Mouse (Mus musculus): ENCODE data around the gene Polr2a.

Gene Polr2a

DNA sequence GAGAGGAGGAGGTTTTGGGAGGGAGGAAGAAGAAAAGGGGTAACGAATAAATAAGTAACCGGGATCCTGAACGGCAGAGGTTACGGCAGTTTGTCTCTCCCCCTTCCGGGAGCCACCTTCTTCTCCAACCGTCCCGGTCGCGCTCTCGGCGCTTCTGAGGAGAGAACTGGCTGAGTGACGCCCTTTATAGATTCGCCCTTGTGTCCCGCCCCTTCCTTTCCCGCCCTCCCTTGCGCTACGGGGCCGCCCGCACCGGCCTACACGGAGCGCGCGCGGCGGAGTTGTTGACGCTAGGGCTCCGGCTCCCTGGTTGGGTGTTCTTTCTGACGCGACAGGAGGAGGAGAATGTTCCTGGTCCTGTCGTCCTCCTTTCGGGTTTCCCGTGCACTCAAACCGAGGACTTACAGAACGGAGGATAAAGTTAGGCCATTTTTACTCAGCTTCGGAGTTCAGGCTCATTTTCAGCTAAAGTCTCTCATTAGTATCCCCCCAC is at the start of gene Polr2a:
Gene Polr2a, minus strand, starts transcription at position 160 of the 493 bp plus-strand sequence.
- DNase-seq (ENCODE audit: low spot score) = peak; percentile 97

DNA sequence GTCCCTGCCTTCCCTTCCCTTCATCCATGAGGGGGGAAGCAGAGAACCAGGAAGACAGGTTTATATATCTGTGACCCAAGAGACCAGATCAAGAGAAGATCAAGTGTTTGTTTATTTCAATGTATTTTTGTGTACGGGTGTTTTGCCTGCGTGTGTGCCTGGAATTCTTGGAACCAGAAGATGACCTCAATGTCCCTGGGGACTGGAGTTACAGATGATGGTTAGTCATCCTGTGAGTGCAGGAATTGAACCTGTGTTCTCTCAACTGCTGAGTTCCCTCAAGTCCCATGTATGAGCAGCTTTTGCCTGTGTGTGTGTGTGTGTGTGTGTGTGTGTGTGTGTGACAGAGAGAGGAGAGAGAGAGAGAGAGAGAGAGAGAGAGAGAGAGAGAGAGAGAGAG is 49.2 kb upstream of the Polr2a start:
- no peak for DNase-seq (ENCODE audit: low spot score)

DNA sequence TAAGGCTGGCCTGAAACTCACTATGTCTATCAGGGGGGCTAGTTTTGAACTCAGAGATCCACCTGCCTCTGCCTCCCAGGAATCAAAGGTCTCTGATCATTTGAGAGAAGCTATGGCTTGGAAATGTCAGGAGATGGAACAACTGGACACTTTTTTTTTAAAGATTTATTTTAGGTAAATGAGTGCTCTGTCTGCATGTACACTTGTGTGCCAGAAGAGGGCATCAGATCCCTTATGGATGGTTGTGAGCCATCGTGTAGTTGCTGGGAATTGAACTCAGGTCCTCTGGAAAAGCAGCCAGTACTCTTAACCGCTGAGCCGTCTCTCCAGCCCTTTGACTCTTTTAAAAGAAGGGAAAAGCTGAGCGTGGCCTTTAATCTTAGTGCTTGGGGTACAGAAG is 47.9 kb upstream of the Polr2a start:
- DNase-seq (ENCODE audit: low spot score) = no peak

DNA sequence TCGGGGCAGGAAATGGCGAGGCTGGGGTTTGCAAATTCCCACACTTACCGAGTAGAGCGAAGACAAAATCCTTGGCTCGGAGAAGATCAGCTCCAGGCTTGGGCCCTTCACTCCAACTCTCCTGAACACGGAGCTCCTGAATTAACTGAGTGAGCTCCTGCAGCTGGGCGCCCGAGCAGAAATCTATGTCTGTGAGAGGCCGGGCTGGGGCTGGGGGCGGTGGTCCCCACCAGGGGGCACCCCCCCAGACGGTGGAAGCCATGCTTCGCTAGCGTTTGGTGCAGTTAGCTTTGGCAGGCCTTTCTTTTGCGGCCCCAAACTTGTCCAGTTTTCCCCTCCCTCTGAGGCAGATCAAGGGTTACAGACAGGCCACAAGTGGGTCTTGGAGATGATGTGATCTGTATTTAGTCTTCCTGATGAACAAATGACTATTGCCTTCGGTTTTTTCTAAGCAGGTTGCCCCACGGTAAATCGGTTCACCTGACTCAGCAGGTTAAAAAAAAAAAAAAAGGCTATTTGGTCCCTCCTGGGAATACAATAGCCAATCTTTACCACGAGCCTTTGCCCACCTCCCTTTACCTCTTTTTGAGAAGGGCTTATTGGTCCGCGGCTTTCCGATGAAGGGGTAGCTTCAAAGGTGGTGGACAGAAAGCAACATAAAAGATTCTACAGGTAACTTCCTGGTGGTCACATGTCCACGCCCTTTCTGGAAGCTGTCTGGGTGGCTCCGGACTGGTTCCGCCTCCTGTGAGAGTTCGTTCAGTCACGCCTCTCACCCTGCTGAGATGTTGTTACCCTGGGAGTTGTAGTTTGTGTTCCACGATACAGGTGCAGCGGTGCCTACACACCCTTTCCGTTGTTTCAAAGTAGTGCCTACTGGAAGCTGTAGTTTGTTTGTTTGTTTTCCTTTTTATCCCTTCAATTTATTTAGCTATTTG is 46.8 kb upstream of the Polr2a start, which contains the start of gene Tmem102:
Gene Tmem102, minus strand, starts transcription at position 653 of the 938 bp plus-strand sequence.
- peak; percentile 53 for DNase-seq (ENCODE audit: low spot score)

DNA sequence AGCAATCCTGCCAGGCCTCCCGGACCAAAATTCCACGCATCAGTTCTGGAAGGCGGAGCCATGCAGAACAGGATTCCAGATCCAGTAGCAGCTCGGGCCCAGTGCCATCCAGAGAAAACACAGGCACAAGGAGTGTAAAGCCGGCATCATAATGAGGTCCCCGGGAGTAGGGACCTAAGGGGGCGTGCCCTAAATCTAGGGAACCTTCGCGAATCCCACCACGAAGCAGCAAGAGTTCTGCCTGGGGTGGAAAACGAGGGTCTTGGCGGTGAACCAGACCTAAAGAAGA is 46.2 kb upstream of the Polr2a start:
- DNase-seq (ENCODE audit: low spot score) = no peak

DNA sequence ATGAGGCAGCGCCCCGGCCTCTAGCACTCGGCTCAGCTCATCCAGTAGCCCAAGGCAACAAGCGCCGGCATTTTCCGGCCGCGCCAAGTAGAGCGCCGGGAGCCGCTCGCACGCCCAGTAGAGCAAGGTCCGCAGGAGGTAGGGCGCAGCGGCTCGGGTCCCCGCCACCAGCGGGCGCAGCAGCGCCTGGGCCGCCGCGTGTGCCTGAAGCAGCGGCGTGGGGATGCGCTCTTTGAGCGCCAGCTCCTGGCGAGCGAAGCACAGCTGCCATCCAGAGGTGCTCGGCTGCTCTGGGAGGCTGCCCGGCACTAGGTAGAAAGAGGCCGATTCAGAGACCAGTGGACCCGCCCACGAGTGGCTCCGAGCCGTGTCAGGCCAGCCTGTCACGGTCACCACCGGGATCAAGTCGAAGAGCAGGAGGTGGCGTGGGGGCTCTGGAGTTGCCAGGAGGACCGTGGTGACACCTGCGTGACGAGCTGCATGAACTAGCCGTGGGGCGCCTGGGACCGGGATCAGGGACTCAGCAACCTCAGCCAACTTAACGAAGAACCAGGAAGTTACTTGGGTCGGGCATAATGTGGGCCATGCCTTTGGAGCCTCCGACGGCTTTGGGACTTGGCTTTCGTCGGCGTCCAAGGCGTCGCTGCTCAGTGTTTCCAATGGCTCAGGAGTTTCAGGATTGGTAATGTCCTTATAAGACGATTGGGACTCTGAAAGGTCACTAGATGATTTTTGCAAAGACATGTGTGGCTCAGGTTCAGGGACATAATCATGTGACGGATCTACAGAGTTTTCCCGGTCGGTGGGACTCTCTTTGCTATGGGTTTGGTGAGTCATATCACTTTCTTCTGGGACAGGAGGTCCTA is 45.6 kb upstream of the Polr2a start:
- peak; percentile 74 for DNase-seq (ENCODE audit: low spot score)

DNA sequence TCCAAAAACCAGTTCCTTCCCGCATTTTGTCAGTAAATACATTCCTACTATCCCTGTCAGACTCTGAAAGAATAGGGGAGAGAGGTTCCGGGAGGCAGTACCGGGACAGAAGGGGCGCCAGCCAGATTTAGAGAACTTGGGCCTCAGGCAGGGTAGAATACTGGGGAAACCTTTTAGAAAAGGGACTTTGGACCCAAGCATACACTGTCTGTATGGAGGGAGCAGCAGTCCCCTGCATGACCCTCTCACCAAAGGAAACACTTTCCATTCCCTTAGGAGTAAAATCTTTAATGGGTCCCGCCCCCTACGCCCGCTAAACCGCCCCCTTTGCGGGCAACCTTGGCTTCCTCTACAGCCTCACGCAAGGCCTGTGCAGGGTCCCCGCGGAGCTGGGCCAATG is 44.9 kb upstream of the Polr2a start:
- DNase-seq (ENCODE audit: low spot score) = peak; percentile 41

DNA sequence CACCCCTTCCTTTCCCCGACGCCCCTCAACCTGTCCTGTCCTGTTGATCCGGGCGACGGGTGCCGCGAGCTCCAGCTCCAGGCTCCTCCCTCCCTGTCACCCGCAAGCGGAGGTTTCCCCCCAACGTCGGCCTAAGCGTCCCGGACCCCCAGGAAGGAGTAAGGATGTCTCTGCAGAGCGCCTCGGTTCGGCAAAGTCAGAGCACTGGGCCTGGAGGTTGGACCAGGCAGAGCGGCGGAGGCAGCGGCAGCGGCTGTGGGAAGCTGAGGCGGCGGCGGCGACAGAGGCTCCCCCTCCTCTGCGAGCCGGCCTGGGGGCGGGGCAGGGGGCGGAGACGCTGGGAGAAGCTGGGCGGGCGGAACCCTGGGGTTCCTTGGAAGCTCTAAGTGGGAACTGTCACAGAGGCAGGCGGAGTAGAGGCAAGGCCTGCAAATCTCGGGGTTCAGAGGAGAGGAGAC is 44.2 kb upstream of the Polr2a start:
- DNase-seq (ENCODE audit: low spot score) = peak; percentile 81

DNA sequence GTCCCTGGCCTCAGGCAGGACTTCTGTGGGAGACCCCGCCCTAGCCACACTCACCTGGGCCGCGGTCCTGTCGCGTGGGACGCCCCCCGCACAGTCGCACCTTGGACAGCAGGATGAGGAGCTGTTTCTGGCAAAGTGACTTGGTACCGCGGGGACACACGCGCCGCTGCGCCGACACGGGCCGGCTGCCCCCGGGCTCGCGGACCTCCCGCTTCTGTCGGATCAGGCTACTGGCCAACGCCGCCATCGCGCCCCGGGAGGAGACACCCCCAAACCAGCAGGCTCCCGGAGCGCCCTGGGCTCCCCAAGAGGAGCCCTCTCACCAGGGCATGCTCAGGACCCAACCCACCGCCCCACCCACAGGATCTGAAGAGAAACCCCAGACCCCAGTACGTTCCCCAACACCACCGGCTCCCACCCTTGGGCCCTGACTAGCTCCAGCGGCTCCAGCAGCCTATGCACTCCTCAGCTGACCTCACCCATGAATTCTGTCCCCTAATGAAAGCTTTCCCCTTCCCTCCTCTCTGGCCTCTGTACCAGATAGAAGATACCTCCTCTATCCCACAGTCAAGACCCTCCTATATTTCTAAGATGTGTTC is 43.0 kb upstream of the Polr2a start, which contains the start of gene Fgf11:
Gene Fgf11, minus strand, starts transcription at position 479 of the 599 bp plus-strand sequence.
- no peak for DNase-seq (ENCODE audit: low spot score)

DNA sequence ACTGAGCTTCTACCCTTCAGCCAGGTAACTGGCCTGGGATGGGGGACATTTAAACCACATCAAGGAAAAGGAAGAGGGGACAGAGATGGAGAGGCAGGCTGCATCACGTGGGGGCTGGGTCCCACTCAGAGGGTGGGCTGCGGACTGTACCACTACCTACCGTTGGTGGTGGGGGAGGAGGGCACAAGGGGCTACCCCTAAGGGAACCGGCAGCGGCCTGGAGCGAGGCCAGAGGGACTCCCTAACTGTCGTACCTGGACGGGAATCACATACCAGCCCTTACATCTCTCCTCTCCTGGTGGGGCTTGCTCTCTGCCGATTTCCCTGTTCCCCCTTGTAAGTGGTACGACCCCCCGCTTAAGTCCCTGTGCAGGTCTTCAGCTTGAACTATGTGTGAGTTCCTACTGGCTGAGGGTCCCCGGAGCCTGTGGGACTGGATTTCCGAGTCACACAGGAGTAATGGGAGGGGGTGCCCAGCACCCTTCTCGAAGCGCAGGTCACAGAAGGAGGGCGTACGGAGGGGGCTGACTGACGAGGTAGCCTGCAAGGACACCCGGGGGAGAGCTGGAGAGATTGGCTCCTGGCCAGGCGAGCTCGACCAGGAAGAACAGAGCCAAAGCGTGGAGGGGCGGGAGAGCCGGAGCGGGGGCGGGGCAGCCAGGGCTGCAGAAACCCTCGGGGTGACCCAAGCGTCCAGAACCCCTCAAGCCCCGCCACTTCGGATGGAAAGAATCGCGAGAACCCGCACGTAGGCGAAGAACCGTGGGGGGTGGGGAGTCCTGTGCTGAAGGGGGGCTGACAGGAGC is 42.2 kb upstream of the Polr2a start:
- peak; percentile 78 for DNase-seq (ENCODE audit: low spot score)

DNA sequence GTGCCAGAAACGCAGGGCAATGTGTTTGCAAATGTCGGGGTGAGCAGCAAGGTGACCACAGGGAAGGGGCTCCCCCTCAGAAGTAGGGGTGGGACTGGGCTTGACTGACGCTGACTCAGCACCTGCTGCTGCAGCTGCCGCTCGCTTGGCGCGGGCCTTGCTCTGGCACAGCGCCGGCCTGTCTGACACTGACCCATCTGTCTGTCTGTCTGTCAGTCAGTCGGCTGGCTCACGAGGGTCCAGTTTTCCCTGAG is 41.6 kb upstream of the Polr2a start:
- no peak for DNase-seq (ENCODE audit: low spot score)

DNA sequence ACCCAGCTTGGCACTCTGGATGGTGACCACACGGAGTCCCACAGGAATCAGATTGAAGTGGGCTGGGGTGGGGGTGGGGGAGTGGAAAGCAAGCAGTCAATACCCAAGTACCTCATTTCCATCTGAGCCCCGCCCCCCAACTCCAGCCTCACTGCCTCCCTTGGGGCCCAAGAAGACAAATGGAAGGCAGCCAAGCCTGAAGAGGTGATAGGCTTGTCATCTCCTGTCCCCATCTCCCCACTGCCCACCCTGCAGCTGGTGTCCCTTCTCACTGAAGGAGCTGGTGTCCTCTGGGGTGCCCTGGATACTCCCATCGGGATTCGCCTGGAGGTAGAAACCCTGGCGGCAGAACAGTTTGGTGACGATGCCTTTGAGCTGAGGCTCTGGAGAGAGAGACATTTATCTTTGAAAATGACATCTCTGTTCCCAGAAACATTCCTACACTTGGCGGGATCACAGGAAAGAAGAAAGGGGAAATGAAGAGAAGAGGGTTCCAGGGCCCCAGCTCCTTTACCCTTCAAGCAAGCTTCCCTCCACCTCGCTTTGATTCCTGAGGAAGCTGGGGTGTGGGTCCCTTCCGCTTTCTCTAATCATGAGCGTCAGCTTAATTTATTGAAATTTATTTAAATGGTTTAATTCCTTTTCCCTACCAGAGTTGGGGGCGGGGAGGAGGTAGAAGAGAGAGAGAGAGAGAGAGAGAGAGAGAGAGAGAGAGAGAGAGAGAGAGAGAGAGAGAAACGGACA is 41.1 kb upstream of the Polr2a start:
- no peak for DNase-seq (ENCODE audit: low spot score)

DNA sequence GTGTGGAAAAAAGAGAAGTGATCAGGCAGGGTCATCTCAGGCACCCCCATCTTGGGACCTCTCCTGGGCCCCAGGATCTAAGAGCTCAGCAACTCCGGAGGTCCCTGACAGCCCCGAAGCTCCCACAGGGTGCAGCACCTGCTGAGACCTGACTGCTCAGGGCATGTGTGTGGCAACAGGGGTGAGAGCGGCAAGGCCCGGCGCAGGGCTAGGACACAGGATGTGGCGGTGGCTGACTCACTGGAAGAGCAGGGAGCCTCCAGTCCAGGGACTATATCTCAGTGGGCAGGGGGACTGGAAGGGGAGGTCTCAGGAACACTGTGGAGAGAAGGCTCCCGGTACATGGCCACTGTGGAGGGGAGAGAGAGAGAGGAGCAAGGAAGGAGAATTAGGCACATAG is 39.5 kb upstream of the Polr2a start:
- DNase-seq (ENCODE audit: low spot score) = no peak

DNA sequence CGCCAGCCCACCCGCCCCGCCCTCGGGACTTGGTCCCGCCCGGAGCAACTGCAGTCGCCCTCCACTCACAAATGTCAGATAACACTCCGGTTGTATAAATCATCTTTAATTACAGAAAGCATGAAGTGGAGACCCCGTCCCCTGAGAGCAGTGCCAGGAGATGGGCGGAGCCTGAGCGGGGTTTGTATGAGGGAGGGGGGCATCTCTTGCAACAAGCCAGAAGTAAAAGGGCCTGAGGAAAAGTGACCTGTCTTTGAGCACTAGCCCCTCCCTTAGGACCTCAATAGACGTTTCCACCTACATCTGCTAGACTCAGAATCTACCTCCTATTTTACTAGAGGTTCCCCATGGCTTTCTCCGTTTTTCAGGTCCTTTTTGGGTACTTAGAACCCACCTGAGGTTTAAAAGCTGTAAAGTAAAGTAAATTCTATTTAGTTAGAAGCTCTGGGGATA is 37.6 kb upstream of the Polr2a start:
- DNase-seq (ENCODE audit: low spot score) = no peak

DNA sequence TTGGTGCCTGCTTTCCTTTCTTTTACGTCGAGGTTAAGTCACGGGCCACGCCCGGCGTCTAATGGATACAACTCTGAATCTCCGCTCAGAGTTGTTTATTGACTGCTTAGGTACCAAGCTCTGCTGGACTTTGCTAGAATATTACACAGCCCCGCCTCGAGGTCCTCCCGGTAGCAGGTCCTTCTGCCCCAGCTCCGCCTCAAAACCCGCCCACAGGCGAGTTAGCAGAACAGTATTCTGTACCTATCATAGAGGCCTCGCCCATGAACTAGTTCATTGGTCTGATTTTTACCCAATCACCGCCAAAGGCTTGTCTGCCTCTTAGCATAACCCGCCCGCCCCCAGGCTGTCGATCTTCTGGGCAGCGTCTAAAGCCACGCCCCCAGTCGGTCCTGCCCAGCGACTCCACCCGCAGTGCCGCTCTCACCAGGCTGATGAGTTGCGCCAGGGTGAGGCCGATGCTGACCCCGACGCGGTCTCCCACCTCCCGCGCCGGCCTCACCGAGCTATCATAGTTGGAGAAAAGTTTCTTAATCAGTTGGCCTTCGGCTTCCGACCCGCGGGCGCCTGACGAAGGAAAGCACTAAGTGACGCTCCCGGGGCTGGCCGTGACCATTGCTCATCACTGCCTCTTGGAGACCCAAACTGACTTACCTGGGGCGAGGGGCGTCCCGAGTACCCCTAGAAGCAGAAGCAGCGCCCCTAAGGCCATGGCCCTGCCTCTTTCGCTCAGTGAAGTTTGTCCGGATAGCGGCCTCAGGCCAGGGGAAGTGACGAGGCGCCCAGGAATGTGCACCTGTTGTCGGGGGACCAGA is 36.9 kb upstream of the Polr2a start, which contains the start of gene Chrnb1:
Gene Chrnb1, minus strand, starts transcription at position 776 of the 815 bp plus-strand sequence.
- DNase-seq (ENCODE audit: low spot score) = peak; percentile 97

DNA sequence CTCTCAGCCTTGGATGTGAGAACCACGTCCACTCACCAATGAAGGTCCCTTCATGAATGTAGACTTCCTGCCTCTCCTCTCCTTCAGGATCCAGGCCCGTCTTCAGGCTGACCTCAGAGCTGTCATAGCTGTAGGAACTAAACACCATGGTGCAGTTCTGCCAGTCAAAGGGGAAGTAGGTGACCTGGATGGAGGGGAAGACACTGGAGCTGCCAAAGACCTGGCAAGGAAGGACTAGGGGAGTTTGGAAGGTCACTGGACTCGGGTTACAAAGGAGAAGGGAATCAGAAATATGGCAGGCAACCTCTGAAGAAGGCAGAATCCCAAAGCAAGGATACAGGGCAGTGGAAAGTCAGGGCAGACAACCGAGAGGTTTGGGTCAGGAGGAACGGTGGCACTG is 35.0 kb upstream of the Polr2a start:
- no peak for DNase-seq (ENCODE audit: low spot score)

DNA sequence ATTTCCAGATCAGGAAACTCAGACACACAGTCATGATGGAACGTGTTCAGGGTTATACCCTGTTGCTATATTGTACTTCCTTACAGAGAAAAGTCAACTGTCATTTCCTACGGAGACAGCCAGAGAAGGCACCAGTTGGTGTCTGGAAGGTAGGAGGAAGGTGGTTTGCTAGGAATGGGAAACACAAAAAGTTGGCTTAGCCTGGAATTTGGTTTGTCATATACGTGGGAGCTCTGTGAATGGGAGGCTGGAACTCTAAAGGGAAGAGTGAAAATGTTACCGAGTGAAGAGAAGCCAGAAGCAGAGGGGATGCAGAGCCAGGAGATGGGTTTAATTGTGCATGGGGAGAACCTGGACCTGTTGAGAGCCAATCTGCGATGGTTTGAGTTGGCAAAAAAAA is 33.0 kb upstream of the Polr2a start:
- DNase-seq (ENCODE audit: low spot score) = no peak

DNA sequence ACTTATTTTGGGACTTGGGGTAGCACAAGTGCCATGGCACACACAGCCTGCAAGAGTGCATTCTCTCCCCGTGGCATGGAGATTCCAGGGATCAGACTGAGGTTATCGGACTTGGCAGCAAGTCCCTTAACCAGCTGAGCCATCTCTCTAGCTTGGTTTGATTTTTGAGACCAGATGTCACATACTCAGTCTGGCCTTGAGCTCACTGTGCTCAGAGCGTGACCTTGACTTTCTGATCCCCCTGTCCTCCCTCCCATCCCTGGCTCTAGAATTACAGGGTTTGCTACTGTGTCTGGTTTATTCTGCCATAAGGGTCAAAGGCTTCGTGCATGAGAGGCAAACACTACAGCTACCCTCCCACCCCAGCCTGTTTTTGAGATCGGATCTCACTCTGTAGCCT is 31.0 kb upstream of the Polr2a start:
- no peak for DNase-seq (ENCODE audit: low spot score)

DNA sequence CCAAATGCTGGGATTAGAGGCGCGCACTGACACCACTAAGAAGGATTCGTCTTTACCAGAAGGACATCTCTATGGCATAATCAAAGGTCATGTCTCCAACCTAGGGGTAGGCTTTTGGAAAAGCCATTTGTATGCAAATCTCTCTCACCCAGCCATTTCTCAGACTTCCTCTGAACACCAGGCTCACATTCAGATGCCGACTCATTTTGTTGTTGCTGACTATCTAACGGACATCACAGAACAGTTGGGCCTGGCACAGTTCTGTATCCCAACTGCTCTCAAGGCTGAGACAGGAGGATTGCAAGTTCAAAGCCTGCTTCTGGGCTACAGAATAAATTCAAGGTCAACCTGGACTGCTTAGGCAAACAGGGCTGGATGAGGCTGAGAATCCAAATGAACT is 28.9 kb upstream of the Polr2a start:
- no peak for DNase-seq (ENCODE audit: low spot score)

DNA sequence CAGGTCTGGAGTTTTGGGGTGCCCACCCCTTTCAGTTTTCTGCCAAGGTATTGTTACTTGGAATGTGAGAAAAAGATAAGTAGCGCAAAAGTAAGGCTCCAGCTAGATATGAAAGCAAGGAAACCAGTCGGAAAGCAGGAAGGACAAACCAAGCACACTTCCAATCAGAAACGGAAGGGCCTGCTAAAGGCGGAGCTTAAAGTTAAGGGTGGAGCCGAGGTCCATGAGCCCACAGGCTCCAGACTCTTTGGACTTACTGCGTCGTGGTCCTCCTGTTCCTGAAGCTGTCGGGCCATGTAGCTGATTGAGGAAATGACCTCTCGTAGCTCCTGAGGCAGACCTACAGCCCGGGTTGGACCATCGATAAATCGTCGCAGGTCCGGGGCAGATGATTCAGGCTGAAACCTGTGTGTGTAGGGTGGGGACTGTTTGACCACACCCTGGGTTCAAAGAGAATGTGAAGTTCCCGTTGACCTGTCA is 26.4 kb upstream of the Polr2a start:
- no peak for DNase-seq (ENCODE audit: low spot score)
